Mouse (Mus musculus) urinary bladder, postnatal 0 days (tissue): Measurements from ENCODE around the gene Exosc2. TPM values are rescaled to one million over a fixed set of nuclear protein-coding genes. Genes with fewer than 3 reads are reported as not detected.

Experiments
- polyA plus RNA-seq: library from polyadenylated mRNA; unstranded; fragments of >200 nt; fragmentation: Nextera tagmentation; extraction: Ambion mirVana; gene quantifications from 2 replicates; pipeline ENCODE4 v1.2.1, GENCODE M21; 2015

Gene Exosc2
- 23.1 and 25.2 TPM in 2 replicates for polyA plus RNA-seq

GRCm38 (mm10) chr2:31670551-31671035 is at the start of gene Exosc2:
Gene Exosc2 (plus strand): TSS chr2:31670715.

GRCm38 (mm10) chr2:31639901-31640608 is 30.5 kb upstream of the Exosc2 start, which contains the start of gene Prdm12:
Gene Prdm12 (plus strand): TSS chr2:31640037.

GRCm38 (mm10) chr2:31688074-31688925 is 17.8 kb downstream of the Exosc2 start, which contains the start of gene Abl1:
Gene Abl1 (plus strand): TSS chr2:31688376.

Other genes starting within 250 kb of the Exosc2 start
- gene Ass1, start 200.5 kb upstream of the Exosc2 start, polyA plus RNA-seq, result 13.9 and 19.5 TPM in 2 replicates
- 42.2 and 54.9 TPM in 2 replicates for gene Fubp3, start 98.1 kb upstream of the Exosc2 start, polyA plus RNA-seq
- not detected in 2 replicates for gene Prdm12, start 30.7 kb upstream of the Exosc2 start, polyA plus RNA-seq
- 22.1 and 23.1 TPM in 2 replicates for gene Abl1, start 17.7 kb downstream of the Exosc2 start, polyA plus RNA-seq
- 0.07 and 0.19 TPM in 2 replicates for gene Qrfp, start 139.9 kb downstream of the Exosc2 start, polyA plus RNA-seq
- 0.04 TPM in 1 of 2 replicates, not detected in the other for gene Fibcd1, start 175.3 kb downstream of the Exosc2 start, polyA plus RNA-seq
- gene Lamc3, start 216.6 kb downstream of the Exosc2 start, polyA plus RNA-seq, result 0.54 and 0.58 TPM in 2 replicates